Mouse (Mus musculus) heart, embryonic 10.5 days (tissue): ENCODE data around the gene Arnt2. TPM values are rescaled to one million over a fixed set of nuclear protein-coding genes. Genes with fewer than 3 reads are reported as not detected.

Experiments used
- DNase-seq: peaks from one replicate; pipeline ENCODE4 v3.0.0-alpha.2; 2017; ENCODE audit warnings: low spot score
- H3K27ac ChIP-seq: fragments of 300-500 bp; sonication (generic); 2 replicates; pipeline ENCODE4 v1.5.1; 2016; ENCODE audit warnings: mild to moderate bottlenecking
- H3K27me3 ChIP-seq: fragments of 300-500 bp; sonication (generic); 2 replicates; pipeline ENCODE4 v1.6.1; 2016; ENCODE audit warnings: mild to moderate bottlenecking; ENCODE audit not compliant: poor library complexity, insufficient read depth, severe bottlenecking
- H3K36me3 ChIP-seq: fragments of 300-500 bp; sonication (generic); 2 replicates; pipeline ENCODE4 v1.6.1; 2016; ENCODE audit warnings: mild to moderate bottlenecking, moderate library complexity
- H3K4me1 ChIP-seq: fragments of 300-500 bp; sonication (generic); 2 replicates; pipeline ENCODE4 v1.6.1; 2016; ENCODE audit warnings: mild to moderate bottlenecking
- H3K4me3 ChIP-seq: fragments of 300-500 bp; sonication (generic); 2 replicates; pipeline ENCODE4 v1.5.1; 2016; ENCODE audit warnings: mild to moderate bottlenecking, moderate library complexity
- H3K9me3 ChIP-seq: fragments of 300-500 bp; sonication (generic); 2 replicates; pipeline ENCODE4 v1.6.1; 2016; ENCODE audit warnings: mild to moderate bottlenecking, moderate library complexity
- WGBS: fragments of 180-500 bp; shearing (Covaris S2); methylation state at CpG from one replicate; pipeline ENCODE4 v1.1.7; 2016; 5-methylcytosine and 5-hydroxymethylcytosine counted together
- polyA plus RNA-seq: library from polyadenylated mRNA; unstranded; fragments of >200 nt; fragmentation: Nextera tagmentation; extraction: Ambion mirVana; gene quantifications from 2 replicates; pipeline ENCODE4 v1.2.1, GENCODE M21; 2016

The Arnt2 gene
- polyA plus RNA-seq, 1 experiment from 2014 or later: 4.7 TPM

- Histone ChIP-seq H3K4me3 (no peak overlapping the region), H3K27ac (no peak overlapping the region), H3K4me1 (no peaks in the 10 kb centered on the region), H3K27me3 (no peaks in the 10 kb centered on the region), H3K9me3 (no peaks in the 10 kb centered on the region), H3K36me3 (no peaks in the 10 kb centered on the region)
- WGBS: 80% methylated on average over 4 of the region's 4 CpGs
- DNase-seq: peak; percentile 20
Measured at GRCm38 (mm10) chr7:84299601-84300000, 110.4 kb downstream of the Arnt2 start.

DNA sequence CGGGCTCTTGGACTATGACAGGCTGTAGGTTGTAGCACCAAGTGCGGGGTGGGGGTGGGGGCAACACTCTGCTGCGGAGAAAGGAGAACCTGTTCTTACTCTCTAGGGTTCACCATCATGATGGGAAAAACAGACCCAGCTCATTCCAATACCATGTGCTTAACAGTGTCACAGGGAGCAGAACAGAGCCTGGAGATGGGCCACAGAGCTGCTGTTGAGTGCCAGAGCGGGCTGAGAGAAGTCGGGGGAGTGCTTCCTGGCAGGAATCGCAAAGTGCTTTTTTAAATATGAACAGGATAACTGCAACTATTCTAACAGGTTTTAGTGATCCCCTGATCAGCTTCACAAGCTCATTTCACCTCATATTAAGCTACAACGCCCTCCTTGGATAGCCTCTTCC is 116.9 kb downstream of the Arnt2 start:
- H3K4me3 ChIP-seq: no peak overlapping the region
- no peaks in the 10 kb centered on the region for H3K27me3 ChIP-seq
- H3K27ac ChIP-seq: no peak overlapping the region
- WGBS: 76% methylated on average over 7 of the region's 7 CpGs
- no peaks in the 10 kb centered on the region for H3K4me1 ChIP-seq
- H3K36me3 ChIP-seq: no peaks in the 10 kb centered on the region
- no peaks in the 10 kb centered on the region for H3K9me3 ChIP-seq
- no peak for DNase-seq

DNA sequence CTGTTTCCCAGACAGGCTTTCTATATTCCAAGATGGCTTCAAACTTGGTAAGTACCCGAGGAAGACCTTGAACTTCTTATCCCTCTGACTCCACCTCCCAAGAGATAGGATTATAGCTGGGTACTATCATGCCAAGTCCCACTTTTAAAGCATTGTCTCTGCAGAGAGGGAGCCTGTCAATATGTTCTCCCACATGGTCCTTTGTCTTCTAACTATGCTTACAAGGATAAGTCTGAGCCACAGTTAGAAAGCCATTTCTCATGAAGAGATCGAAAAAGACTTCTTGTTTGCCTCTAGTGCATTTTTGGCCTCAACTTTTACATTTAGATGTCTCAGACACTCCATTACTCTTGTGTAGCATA is 122.8 kb downstream of the Arnt2 start:
- no peak for DNase-seq
- 81% methylated on average over 2 of the region's 2 CpGs for WGBS
- Histone ChIP-seq H3K4me1 (no peaks in the 10 kb centered on the region), H3K27ac (no peak overlapping the region), H3K36me3 (no peaks in the 10 kb centered on the region), H3K9me3 (no peaks in the 10 kb centered on the region), H3K4me3 (no peak overlapping the region), H3K27me3 (no peaks in the 10 kb centered on the region)

- Histone ChIP-seq H3K4me3 (no peak overlapping the region), H3K4me1 (no peaks in the 10 kb centered on the region), H3K27ac (no peak overlapping the region), H3K27me3 (no peaks in the 10 kb centered on the region), H3K36me3 (no peaks in the 10 kb centered on the region), H3K9me3 (no peaks in the 10 kb centered on the region)
- 89% methylated on average over 8 of the region's 8 CpGs for WGBS
- peak; percentile 41 for DNase-seq
Measured at GRCm38 (mm10) chr7:84286526-84287225, 123.3 kb downstream of the Arnt2 start.

GRCm38 (mm10) chr7:84285790-84286189 is 124.2 kb downstream of the Arnt2 start:
- no peak overlapping the region for H3K4me3 ChIP-seq
- H3K9me3 ChIP-seq: no peaks in the 10 kb centered on the region
- no peak overlapping the region for H3K27ac ChIP-seq
- 86% methylated on average over 7 of the region's 7 CpGs for WGBS
- H3K36me3 ChIP-seq: no peaks in the 10 kb centered on the region
- no peaks in the 10 kb centered on the region for H3K4me1 ChIP-seq
- H3K27me3 ChIP-seq: no peaks in the 10 kb centered on the region
- DNase-seq: peak; percentile 52

DNA sequence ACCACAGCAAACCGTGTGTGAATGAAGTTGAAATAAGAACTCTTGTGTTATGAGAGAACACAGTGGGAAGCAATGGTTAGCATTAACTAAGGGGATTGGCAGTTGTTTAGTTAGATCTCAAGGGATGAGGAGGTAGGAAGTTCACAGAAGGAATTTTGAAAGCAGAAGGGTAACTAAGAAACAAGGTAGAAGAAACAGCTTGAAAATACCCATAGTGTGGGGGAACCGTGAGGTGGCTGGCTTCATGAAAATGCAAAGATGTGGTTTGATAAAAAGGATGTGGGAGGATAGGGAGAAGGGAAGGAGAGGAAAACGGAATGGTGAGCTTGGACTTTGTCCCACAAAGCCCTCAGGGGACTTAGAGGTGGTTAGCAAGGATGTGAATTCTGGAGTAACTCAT is 125.0 kb downstream of the Arnt2 start:
- Histone ChIP-seq H3K36me3 (no peaks in the 10 kb centered on the region), H3K4me1 (no peaks in the 10 kb centered on the region), H3K27ac (no peak overlapping the region), H3K27me3 (no peaks in the 10 kb centered on the region), H3K4me3 (no peak overlapping the region), H3K9me3 (no peaks in the 10 kb centered on the region)
- WGBS: 63% methylated on average over 3 of the region's 3 CpGs
- DNase-seq: peak; percentile 14

- no peak overlapping the region for H3K27ac ChIP-seq
- H3K36me3 ChIP-seq: no peaks in the 10 kb centered on the region
- 88% methylated on average over 4 of the region's 4 CpGs for WGBS
- no peaks in the 10 kb centered on the region for H3K27me3 ChIP-seq
- no peak for DNase-seq
- no peak overlapping the region for H3K4me3 ChIP-seq
- H3K9me3 ChIP-seq: no peaks in the 10 kb centered on the region
- no peaks in the 10 kb centered on the region for H3K4me1 ChIP-seq
Measured at GRCm38 (mm10) chr7:84282231-84282630, 127.7 kb downstream of the Arnt2 start.

DNA sequence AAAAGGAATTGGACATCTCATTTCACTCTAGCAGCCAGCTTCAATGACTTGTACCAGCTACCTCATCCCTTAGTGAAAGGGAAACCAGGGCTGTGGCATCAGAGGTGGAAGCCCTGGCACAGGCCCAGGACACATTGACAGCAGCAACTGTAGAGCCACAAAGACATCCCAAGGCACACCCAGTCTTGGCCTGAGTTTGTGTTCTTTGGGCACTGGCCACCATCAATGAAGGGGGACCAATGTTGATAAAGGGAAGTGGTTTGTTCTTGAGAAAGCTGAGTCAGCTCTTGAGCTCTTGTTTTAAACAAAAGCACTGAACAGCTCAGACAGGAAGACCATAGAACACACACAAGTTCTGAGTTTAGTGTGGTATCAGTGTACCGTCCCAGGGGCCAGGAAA is 130.7 kb downstream of the Arnt2 start:
- peak; percentile 72 for DNase-seq
- no peaks in the 10 kb centered on the region for H3K27me3 ChIP-seq
- H3K9me3 ChIP-seq: no peaks in the 10 kb centered on the region
- H3K36me3 ChIP-seq: no peaks in the 10 kb centered on the region
- H3K4me1 ChIP-seq: no peaks in the 10 kb centered on the region
- no peak overlapping the region for H3K4me3 ChIP-seq
- H3K27ac ChIP-seq: no peak overlapping the region
- 64% methylated on average over 1 of the region's 1 CpGs for WGBS

- WGBS: 80% methylated on average over 10 of the region's 10 CpGs
- no peaks in the 10 kb centered on the region for H3K27me3 ChIP-seq
- H3K36me3 ChIP-seq: no peaks in the 10 kb centered on the region
- no peak for DNase-seq
- H3K9me3 ChIP-seq: no peaks in the 10 kb centered on the region
- H3K4me3 ChIP-seq: no peak overlapping the region
- H3K4me1 ChIP-seq: 0 out of 2 replicates have a peak, but pooled peaks cover 5% of the 10 kb centered on the region
- no peak overlapping the region for H3K27ac ChIP-seq
Measured at GRCm38 (mm10) chr7:84275312-84275711, 134.7 kb downstream of the Arnt2 start.

GRCm38 (mm10) chr7:84273930-84274329 is 136.0 kb downstream of the Arnt2 start:
- H3K27me3 ChIP-seq: no peaks in the 10 kb centered on the region
- H3K36me3 ChIP-seq: no peaks in the 10 kb centered on the region
- no peak overlapping the region for H3K4me3 ChIP-seq
- H3K9me3 ChIP-seq: no peaks in the 10 kb centered on the region
- no peak for DNase-seq
- H3K4me1 ChIP-seq: 0 out of 2 replicates have a peak, but pooled peaks cover 5% of the 10 kb centered on the region
- WGBS: 85% methylated on average over 6 of the region's 6 CpGs
- no peak overlapping the region for H3K27ac ChIP-seq

DNA sequence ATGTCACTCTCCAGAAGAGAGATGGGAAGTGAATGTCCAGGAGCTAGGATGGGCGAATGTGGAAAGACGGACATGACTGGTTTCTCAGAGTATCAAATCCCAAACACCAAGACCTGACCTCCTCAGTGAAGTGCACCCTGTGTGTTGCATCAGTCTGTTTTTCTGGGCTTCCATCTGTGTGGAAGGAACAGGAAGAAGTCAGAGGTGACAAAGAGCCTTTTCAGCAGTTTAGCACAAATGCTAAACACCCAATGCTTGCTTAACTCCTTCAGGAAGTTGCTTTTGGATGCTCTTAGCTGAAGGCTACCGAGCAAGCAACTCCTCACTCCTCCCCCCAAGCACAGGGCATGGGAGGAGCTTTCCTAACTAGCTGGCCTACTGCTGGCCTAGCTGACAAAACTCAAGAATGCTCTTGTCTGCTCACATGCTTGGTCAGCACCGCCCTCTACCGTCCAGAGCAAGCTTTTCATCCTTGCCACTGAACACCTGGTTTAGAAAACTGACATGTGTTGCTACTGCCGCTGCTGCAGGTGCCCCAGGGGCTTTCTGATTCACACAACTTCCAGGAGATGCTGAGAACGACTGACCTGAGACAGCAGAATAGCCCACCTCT is 137.7 kb downstream of the Arnt2 start:
- Histone ChIP-seq H3K36me3 (no peaks in the 10 kb centered on the region), H3K27me3 (no peaks in the 10 kb centered on the region), H3K9me3 (no peaks in the 10 kb centered on the region), H3K4me1 (0 out of 2 replicates have a peak, but pooled peaks cover 5% of the 10 kb centered on the region), H3K27ac (no peak overlapping the region), H3K4me3 (no peak overlapping the region)
- DNase-seq: peak; percentile 85
- 21% methylated on average over 7 of the region's 7 CpGs for WGBS

- DNase-seq: no peak
- 0 out of 2 replicates have a peak, but pooled peaks cover 5% of the 10 kb centered on the region for H3K4me1 ChIP-seq
- H3K27me3 ChIP-seq: no peaks in the 10 kb centered on the region
- no peak overlapping the region for H3K4me3 ChIP-seq
- no peaks in the 10 kb centered on the region for H3K36me3 ChIP-seq
- H3K9me3 ChIP-seq: no peaks in the 10 kb centered on the region
- WGBS: 91% methylated on average over 5 of the region's 5 CpGs
- H3K27ac ChIP-seq: no peak overlapping the region
Measured at GRCm38 (mm10) chr7:84271429-84271828, 138.5 kb downstream of the Arnt2 start.

DNA sequence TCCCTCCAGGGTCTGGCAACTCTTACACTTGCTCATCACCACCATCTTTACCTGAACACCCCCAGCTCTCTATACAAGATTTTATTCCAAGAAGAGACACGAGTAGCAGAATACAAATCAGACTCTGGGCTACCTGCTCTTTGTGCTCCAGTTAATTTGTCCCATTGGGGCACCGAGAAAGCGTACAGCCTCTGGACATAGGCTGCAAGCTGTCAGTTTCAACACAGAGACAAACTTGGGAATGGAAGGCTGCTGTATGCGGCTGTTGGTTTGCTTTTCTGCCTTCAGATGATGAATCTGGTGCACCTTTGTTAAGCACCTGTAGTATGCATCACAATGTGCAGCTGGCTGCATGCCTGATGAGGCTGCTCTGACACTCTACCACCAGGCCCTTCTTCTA is 146.5 kb downstream of the Arnt2 start:
- no peak for DNase-seq
- Histone ChIP-seq H3K4me1 (peaks cover 11% of the 10 kb centered on the region; the same call in 1 of the 2 replicates), H3K4me3 (no peak overlapping the region), H3K9me3 (no peaks in the 10 kb centered on the region), H3K27ac (no peak overlapping the region), H3K27me3 (no peaks in the 10 kb centered on the region), H3K36me3 (0 out of 2 replicates have a peak, but pooled peaks cover 9% of the 10 kb centered on the region)
- 84% methylated on average over 4 of the region's 4 CpGs for whole genome bisulfite sequencing
